Mouse (Mus musculus) liver, adult 2 months (tissue): ENCODE measurements at regions not wholly inside any gene's neighbourhood (a gene's known extent, or its start where the extent isn't known, plus 50 kb on each side); places are given as distances from the start of the nearest gene placed in this dataset.

Experiments
- DNase-seq: peaks from one replicate; pipeline ENCODE4 v3.0.0-alpha.2; 2011; ENCODE audit warnings: low read depth, low spot score; ENCODE audit errors: extremely low read depth
- H3K27ac ChIP-seq: fragments of 200-500 bp; replicated peaks from 2 replicates; pipeline ENCODE4 v1.5.1; 2012; ENCODE audit warnings: low read depth, mild to moderate bottlenecking, control low read depth, inconsistent platforms, low read length; ENCODE audit not compliant: insufficient read depth
- H3K27me3 ChIP-seq: fragments of 200-500 bp; 2 replicates; pipeline ENCODE4 v1.6.1; 2012; ENCODE audit warnings: mild to moderate bottlenecking, moderate library complexity, low read length, inconsistent platforms; ENCODE audit not compliant: control insufficient read depth, insufficient read depth
- H3K36me3 ChIP-seq: fragments of 200-500 bp; 2 replicates; pipeline ENCODE4 v1.6.1; 2012; ENCODE audit warnings: low read length, inconsistent platforms; ENCODE audit not compliant: control insufficient read depth, insufficient read depth
- H3K4me1 ChIP-seq: fragments of 200-500 bp; 2 replicates; pipeline ENCODE4 v1.6.1; 2011; ENCODE audit warnings: low read length; ENCODE audit not compliant: control insufficient read depth, insufficient read depth
- H3K4me3 ChIP-seq: fragments of 200-500 bp; 2 replicates; pipeline ENCODE4 v1.5.1; 2011; ENCODE audit warnings: low read depth, mild to moderate bottlenecking, control low read depth, low read length, moderate library complexity; ENCODE audit not compliant: insufficient read depth
- H3K79me2 ChIP-seq: fragments of 200-500 bp; 2 replicates; pipeline ENCODE4 v1.6.1; 2012; ENCODE audit warnings: inconsistent platforms, mild to moderate bottlenecking, low read length, moderate library complexity; ENCODE audit not compliant: control insufficient read depth, insufficient read depth
- H3K9ac ChIP-seq: fragments of 200-500 bp; 2 replicates; pipeline ENCODE4 v1.6.1; 2012; ENCODE audit warnings: low read depth, mild to moderate bottlenecking, control low read depth, inconsistent platforms, low read length
- CTCF ChIP-seq: fragments of 200-500 bp; IDR thresholded peaks from 2 replicates; pipeline ENCODE4 v1.5.1; 2011; ENCODE audit warnings: low read depth, low read length, control low read depth
- POLR2A ChIP-seq: fragments of 200-500 bp; IDR thresholded peaks from 2 replicates; pipeline ENCODE4 v1.6.1; 2011; ENCODE audit warnings: low read length, control low read depth; ENCODE audit not compliant: insufficient read depth; ENCODE audit errors: extremely low read depth
- WGBS: fragments of 180-500 bp; shearing (Covaris S2); methylation state at CpG from one replicate; pipeline ENCODE4 v1.1.7; 2018; 5-methylcytosine and 5-hydroxymethylcytosine counted together

- Histone ChIP-seq H3K27me3 (no peaks in the 10 kb centered on the region), H3K36me3 (no peaks in the 10 kb centered on the region), H3K27ac (no peak overlapping the region), H3K4me1 (no peaks in the 10 kb centered on the region), H3K79me2 (no peaks in the 10 kb centered on the region), H3K4me3 (no peak overlapping the region), H3K9ac (no peak overlapping the region)
- TF ChIP-seq POLR2A (no peak), CTCF (no peak)
- DNase-seq, result no peak
- 60% methylated on average over 2 of the region's 2 CpGs for WGBS
Observed at GRCm38 (mm10) chr10:124872211-124872610, 517.1 kb downstream of the Slc16a7 start.

- H3K4me1 ChIP-seq, result no peaks in the 10 kb centered on the region
- H3K27ac ChIP-seq, result no peak overlapping the region
- no peaks in the 10 kb centered on the region for H3K36me3 ChIP-seq
- no peak overlapping the region for H3K9ac ChIP-seq
- no peak overlapping the region for H3K4me3 ChIP-seq
- no peak for TF ChIP-seq CTCF
- TF ChIP-seq POLR2A, result no peak
- H3K79me2 ChIP-seq, result no peaks in the 10 kb centered on the region
- H3K27me3 ChIP-seq, result 0 out of 2 replicates have a peak, but pooled peaks cover 3% of the 10 kb centered on the region
- WGBS, result 37% methylated on average over 8 of the region's 8 CpGs
- DNase-seq, result no peak
Observed at GRCm38 (mm10) chr10:124842546-124843113, 546.6 kb downstream of the Slc16a7 start.

GRCm38 (mm10) chr10:124833930-124834329 lies 555.3 kb downstream of the Slc16a7 start:
- H3K36me3 ChIP-seq, result no peaks in the 10 kb centered on the region
- no peaks in the 10 kb centered on the region for H3K79me2 ChIP-seq
- 75% methylated on average over 4 of the region's 4 CpGs for WGBS
- no peak for DNase-seq
- TF ChIP-seq POLR2A (no peak), CTCF (no peak)
- H3K4me1 ChIP-seq, result no peaks in the 10 kb centered on the region
- no peak overlapping the region for H3K27ac ChIP-seq
- no peak overlapping the region for H3K4me3 ChIP-seq
- H3K9ac ChIP-seq, result no peak overlapping the region
- no peaks in the 10 kb centered on the region for H3K27me3 ChIP-seq

- Histone ChIP-seq H3K4me3 (no peak overlapping the region), H3K4me1 (no peaks in the 10 kb centered on the region), H3K79me2 (no peaks in the 10 kb centered on the region), H3K36me3 (no peaks in the 10 kb centered on the region), H3K27ac (no peak overlapping the region), H3K9ac (no peak overlapping the region), H3K27me3 (no peaks in the 10 kb centered on the region)
- 77% methylated on average over 3 of the region's 3 CpGs for WGBS
- TF ChIP-seq CTCF (no peak), POLR2A (no peak)
- DNase-seq, result no peak
Observed at GRCm38 (mm10) chr10:124803997-124804614, 585.2 kb downstream of the Slc16a7 start.
